Mouse (Mus musculus) heart, embryonic 16.5 days (tissue): ENCODE data around the gene Cadm3. TPM values are rescaled to one million over a fixed set of nuclear protein-coding genes. Genes with fewer than 3 reads are reported as not detected.

Experiments
- ATAC-seq: fragments of 200-750 bp; cut with Nextera tagmentation; replicated peaks from 2 replicates; pipeline ENCODE4 v1.8.0; 2017; ENCODE audit warnings: moderate number of reproducible peaks; ENCODE audit not compliant: insufficient read depth, low FRiP score; ENCODE audit errors: extremely low read depth
- H3K27ac ChIP-seq: fragments of 300-500 bp; sonication (generic); 2 replicates; pipeline ENCODE4 v1.5.1; 2014; ENCODE audit warnings: mild to moderate bottlenecking, low read length, control low read depth, moderate library complexity
- H3K27me3 ChIP-seq: fragments of 300-500 bp; sonication (generic); 2 replicates; pipeline ENCODE4 v1.6.1; 2014; ENCODE audit warnings: low read length, mixed read lengths; ENCODE audit not compliant: control insufficient read depth, insufficient read depth
- H3K36me3 ChIP-seq: fragments of 300-500 bp; sonication (generic); 2 replicates; pipeline ENCODE4 v1.6.1; 2014; ENCODE audit not compliant: control insufficient read depth, insufficient read depth
- H3K4me1 ChIP-seq: fragments of 300-500 bp; sonication (generic); 2 replicates; pipeline ENCODE4 v1.6.1; 2014; ENCODE audit warnings: low read length, mixed read lengths; ENCODE audit not compliant: control insufficient read depth, insufficient read depth
- H3K4me2 ChIP-seq: fragments of 300-500 bp; sonication (generic); 2 replicates; pipeline ENCODE4 v1.6.1; 2014; ENCODE audit warnings: low read depth, mild to moderate bottlenecking, control low read depth, low read length
- H3K4me3 ChIP-seq: fragments of 300-500 bp; sonication (generic); 2 replicates; pipeline ENCODE4 v1.5.1; 2014; ENCODE audit warnings: mild to moderate bottlenecking, control low read depth, low read length
- H3K9ac ChIP-seq: fragments of 300-500 bp; sonication (generic); 2 replicates; pipeline ENCODE4 v1.6.1; 2014; ENCODE audit warnings: low read length, control low read depth
- H3K9me3 ChIP-seq: fragments of 300-500 bp; sonication (generic); replicated peaks from 2 replicates; pipeline ENCODE4 v1.6.1; 2016; ENCODE audit warnings: low read length; ENCODE audit not compliant: control insufficient read depth
- WGBS: fragments of 180-500 bp; shearing (Covaris S2); extraction: QIAGEN DNeasy Blood & Tissue Kit; methylation state at CpG from one replicate; pipeline ENCODE4 v1.1.7; 2014; 5-methylcytosine and 5-hydroxymethylcytosine counted together
- polyA plus RNA-seq: library from polyadenylated mRNA; unstranded; fragments of >200 nt; fragmentation: Nextera tagmentation; extraction: Ambion mirVana; gene quantifications from 2 replicates; pipeline ENCODE4 v1.2.1, GENCODE M21; 2015

Gene Cadm3
- polyA plus RNA-seq, 1 experiment from 2014 or later = 0.26 TPM

DNA sequence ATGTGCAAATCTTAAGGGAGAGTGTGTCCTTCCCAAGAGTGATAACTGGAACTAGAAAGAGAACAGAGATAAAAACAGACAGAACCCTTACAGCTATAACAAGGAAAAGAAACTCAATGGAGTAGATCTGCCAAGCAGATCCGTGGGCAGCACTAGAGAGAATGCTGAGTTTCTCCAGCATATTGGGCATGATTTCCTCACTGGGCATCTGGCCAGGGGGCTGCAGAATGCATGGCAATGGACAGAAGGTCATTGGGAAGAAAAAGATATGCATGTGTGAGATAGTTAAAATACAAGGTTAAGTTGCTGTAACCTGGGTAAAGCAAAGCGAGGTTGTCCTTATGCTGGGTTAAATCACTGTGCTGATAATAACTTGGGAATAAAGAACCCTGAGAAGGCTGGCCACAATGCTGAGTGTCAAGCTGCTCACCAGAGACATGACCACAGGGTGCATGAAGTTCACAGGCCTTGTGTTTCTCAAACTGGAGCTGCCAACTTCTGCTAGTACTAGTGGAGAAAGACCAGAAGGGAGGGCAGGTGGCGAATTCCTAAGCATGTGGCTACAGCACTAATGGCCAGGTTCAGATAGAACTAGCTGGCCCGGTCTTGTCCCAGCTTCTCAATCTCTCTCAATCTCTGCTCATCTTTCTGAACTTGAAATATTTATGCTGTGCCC, 3.2 kb downstream of the Cadm3 start:
- no peak overlapping the region for H3K27ac ChIP-seq
- 62% methylated on average over 4 of the region's 4 CpGs for WGBS
- H3K27me3 ChIP-seq = peaks cover 34% of the 10 kb centered on the region
- no peaks in the 10 kb centered on the region for H3K36me3 ChIP-seq
- no peak overlapping the region for H3K9ac ChIP-seq
- H3K4me3 ChIP-seq = no peak overlapping the region
- H3K9me3 ChIP-seq = no peaks in the 10 kb centered on the region
- no peak for ATAC-seq
- H3K4me1 ChIP-seq = peaks cover 6% of the 10 kb centered on the region; the same call in 1 of the 2 replicates
- no peak overlapping the region for H3K4me2 ChIP-seq

GRCm38 (mm10) chr1:173363436-173363835, 4.1 kb downstream of the Cadm3 start:
- Histone ChIP-seq H3K27ac (no peak overlapping the region), H3K36me3 (no peaks in the 10 kb centered on the region), H3K4me1 (peaks cover 6% of the 10 kb centered on the region; the same call in 1 of the 2 replicates), H3K4me3 (no peak overlapping the region), H3K9ac (no peak overlapping the region), H3K9me3 (no peaks in the 10 kb centered on the region), H3K4me2 (no peak overlapping the region), H3K27me3 (peaks cover 29% of the 10 kb centered on the region)
- ATAC-seq = no peak
- 82% methylated on average over 2 of the region's 2 CpGs for WGBS

GRCm38 (mm10) chr1:173361651-173362050, 5.8 kb downstream of the Cadm3 start:
- no peak overlapping the region for H3K27ac ChIP-seq
- H3K9me3 ChIP-seq = no peaks in the 10 kb centered on the region
- H3K4me1 ChIP-seq = peaks cover 2% of the 10 kb centered on the region; the same call in 1 of the 2 replicates
- no peaks in the 10 kb centered on the region for H3K36me3 ChIP-seq
- ATAC-seq = peak; percentile 49; the same call in 1 of the 2 replicates
- no peak overlapping the region for H3K4me2 ChIP-seq
- WGBS = 21% methylated on average over 6 of the region's 6 CpGs
- H3K9ac ChIP-seq = no peak overlapping the region
- peaks cover 13% of the 10 kb centered on the region for H3K27me3 ChIP-seq
- H3K4me3 ChIP-seq = no peak overlapping the region

DNA sequence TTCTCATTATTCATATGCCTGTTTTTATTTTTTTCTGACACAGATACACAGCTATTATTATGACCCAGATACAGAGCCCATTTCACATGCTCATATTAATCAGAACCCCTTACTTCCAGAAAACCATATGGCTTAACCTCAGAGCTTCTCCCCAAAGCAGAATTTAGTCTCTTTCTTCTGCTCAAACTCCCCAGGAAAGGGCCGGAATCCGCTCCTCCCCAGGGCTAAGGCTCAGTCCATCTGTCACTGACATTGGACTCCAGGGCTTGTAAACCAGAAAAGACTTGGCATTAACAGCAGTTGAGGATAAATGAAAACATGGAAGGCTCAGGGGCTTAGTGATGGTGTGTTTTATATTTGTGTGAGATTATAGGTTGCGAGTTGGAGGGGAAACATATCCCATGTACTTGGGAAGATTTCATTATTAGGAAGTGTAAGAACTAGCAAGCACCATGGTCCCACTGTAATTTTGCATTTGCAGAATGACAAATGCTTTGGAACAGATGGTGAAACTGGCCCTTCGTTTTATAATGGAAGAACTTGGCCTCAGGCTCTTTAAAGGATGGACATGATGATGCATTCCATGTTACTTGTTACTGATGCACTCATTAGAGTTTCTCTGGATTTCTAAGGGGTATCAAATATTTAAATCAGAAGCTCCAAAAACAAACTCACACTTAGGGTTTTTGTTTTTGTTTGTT, 7.8 kb downstream of the Cadm3 start:
- ATAC-seq = no peak
- Histone ChIP-seq H3K4me2 (no peak overlapping the region), H3K27ac (no peak overlapping the region), H3K4me1 (no peaks in the 10 kb centered on the region), H3K9me3 (no peaks in the 10 kb centered on the region), H3K9ac (no peak overlapping the region), H3K4me3 (no peak overlapping the region), H3K27me3 (no peaks in the 10 kb centered on the region), H3K36me3 (no peaks in the 10 kb centered on the region)
- 64% methylated on average over 4 of the region's 4 CpGs for WGBS

GRCm38 (mm10) chr1:173357799-173358198, 9.7 kb downstream of the Cadm3 start:
- Histone ChIP-seq H3K4me2 (no peak overlapping the region), H3K27me3 (no peaks in the 10 kb centered on the region), H3K27ac (no peak overlapping the region), H3K4me1 (no peaks in the 10 kb centered on the region), H3K36me3 (no peaks in the 10 kb centered on the region), H3K9ac (no peak overlapping the region), H3K9me3 (no peaks in the 10 kb centered on the region), H3K4me3 (no peak overlapping the region)
- WGBS = 38% methylated on average over 4 of the region's 4 CpGs
- ATAC-seq = no peak

DNA sequence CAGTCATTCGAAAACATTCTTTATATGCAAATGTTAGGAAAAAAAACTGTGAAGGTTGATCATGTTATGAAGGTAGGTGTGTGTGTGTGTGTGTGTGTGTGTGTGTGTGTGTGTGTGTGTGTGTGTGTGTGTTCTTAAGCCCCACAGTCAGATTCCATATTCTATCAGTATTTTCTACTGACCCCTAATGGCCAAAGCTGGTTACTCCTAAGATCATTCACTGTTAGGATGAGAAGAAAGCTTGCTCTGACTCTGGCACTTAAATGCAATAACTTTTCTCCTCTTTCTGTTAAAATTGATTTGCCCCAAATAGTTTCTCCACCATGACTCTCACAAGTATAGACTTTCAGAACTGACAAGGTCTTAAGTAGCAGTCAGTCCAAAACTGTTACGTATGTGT, 10.8 kb downstream of the Cadm3 start:
- Histone ChIP-seq H3K9me3 (no peaks in the 10 kb centered on the region), H3K9ac (no peak overlapping the region), H3K4me2 (no peak overlapping the region), H3K27me3 (no peaks in the 10 kb centered on the region), H3K4me3 (no peak overlapping the region), H3K4me1 (no peaks in the 10 kb centered on the region), H3K27ac (no peak overlapping the region), H3K36me3 (no peaks in the 10 kb centered on the region)
- no peak for ATAC-seq
- WGBS = 86% methylated on average over 2 of the region's 2 CpGs

- ATAC-seq = no peak
- Histone ChIP-seq H3K27me3 (no peaks in the 10 kb centered on the region), H3K4me3 (no peak overlapping the region), H3K9ac (no peak overlapping the region), H3K4me1 (peaks cover 1% of the 10 kb centered on the region; the same call in 1 of the 2 replicates), H3K9me3 (no peaks in the 10 kb centered on the region), H3K4me2 (no peak overlapping the region), H3K36me3 (no peaks in the 10 kb centered on the region), H3K27ac (no peak overlapping the region)
- WGBS = 59% methylated on average over 7 of the region's 7 CpGs
Observed at GRCm38 (mm10) chr1:173355107-173355846, 12.2 kb downstream of the Cadm3 start.

DNA sequence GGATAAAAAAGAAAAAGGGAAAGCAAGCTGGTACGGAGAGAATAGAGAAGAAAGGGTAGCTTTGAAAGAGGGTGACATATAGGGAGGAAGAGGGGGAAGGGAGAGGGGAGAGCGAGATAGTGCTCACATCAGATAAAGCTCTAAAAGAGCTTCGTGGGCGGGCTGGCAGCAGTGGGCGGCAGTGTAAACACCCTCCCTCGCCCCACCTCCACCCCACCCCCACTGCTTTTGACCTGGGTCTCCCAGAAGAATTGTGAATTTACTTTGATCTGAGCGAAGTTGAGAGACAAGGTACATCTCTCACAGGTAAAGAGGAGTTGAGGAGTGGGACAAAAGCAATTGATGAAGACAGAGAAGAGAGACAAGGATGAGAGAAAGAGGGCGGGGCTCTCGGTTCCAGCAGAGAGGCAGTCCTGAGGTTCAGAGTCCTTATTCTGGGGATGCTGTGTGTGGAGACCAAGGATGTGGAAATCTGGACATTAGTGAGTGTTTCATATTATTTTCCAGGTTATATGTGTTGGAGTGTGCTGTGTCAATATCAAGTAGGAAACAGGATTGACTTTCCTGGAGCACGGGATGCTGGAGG, 17.0 kb downstream of the Cadm3 start, which contains the start of gene Aim2:
Aim2 (plus strand) TSS at position 508 of the 586 bp plus-strand sequence.
- peak within 1 kb of the TSS; percentile 61 for H3K4me2 ChIP-seq
- H3K27ac ChIP-seq = no peak within 1 kb of the TSS
- H3K4me1 ChIP-seq = peaks cover 6% of the 10 kb centered on the region
- ATAC-seq = no peak
- H3K9me3 ChIP-seq = no peaks in the 10 kb centered on the region
- H3K4me3 ChIP-seq = peak within 1 kb of the TSS; percentile 31
- H3K9ac ChIP-seq = no peak within 1 kb of the TSS
- no peaks in the 10 kb centered on the region for H3K36me3 ChIP-seq
- 11% methylated on average over 10 of the region's 10 CpGs for WGBS
- H3K27me3 ChIP-seq = no peaks in the 10 kb centered on the region
